Mouse (Mus musculus) stomach, postnatal 0 days (tissue): ENCODE data around the gene Dnal1. TPM values are rescaled to one million over a fixed set of nuclear protein-coding genes. Genes with fewer than 3 reads are reported as not detected.
"Not testable (repeated sequence)": the region's sequence is repeated elsewhere in the genome, so short reads cannot be mapped to it uniquely, and the experiment has no call there.

Experiments used
- ATAC-seq: fragments of 200-750 bp; cut with Nextera tagmentation; 2 replicates; pipeline ENCODE4 v1.8.0; 2017; ENCODE audit not compliant: low FRiP score, low TSS enrichment
- DNase-seq: peaks from one replicate; pipeline ENCODE4 v3.0.0-alpha.2; 2016; ENCODE audit warnings: low spot score
- H3K27ac ChIP-seq: fragments of 300-500 bp; sonication (generic); replicated peaks from 2 replicates; pipeline ENCODE4 v1.5.1; 2014; ENCODE audit warnings: mild to moderate bottlenecking, control low read depth
- H3K27me3 ChIP-seq: fragments of 300-500 bp; sonication (generic); 2 replicates; pipeline ENCODE4 v1.6.1; 2014; ENCODE audit warnings: low read length; ENCODE audit not compliant: control insufficient read depth, insufficient read depth
- H3K36me3 ChIP-seq: fragments of 300-500 bp; sonication (generic); 2 replicates; pipeline ENCODE4 v1.6.1; 2014; ENCODE audit warnings: low read length, mixed read lengths; ENCODE audit not compliant: control insufficient read depth, insufficient read depth
- H3K4me1 ChIP-seq: fragments of 300-500 bp; sonication (generic); replicated peaks from 2 replicates; pipeline ENCODE4 v1.6.1; 2014; ENCODE audit warnings: antibody characterized with exemption; ENCODE audit not compliant: control insufficient read depth, insufficient read depth
- H3K4me2 ChIP-seq: fragments of 300-500 bp; sonication (generic); replicated peaks from 2 replicates; pipeline ENCODE4 v1.6.1; 2014; ENCODE audit warnings: low read depth, mild to moderate bottlenecking, control low read depth, moderate library complexity
- H3K4me3 ChIP-seq: fragments of 300-500 bp; sonication (generic); 2 replicates; pipeline ENCODE4 v1.5.1; 2014; ENCODE audit warnings: low read depth, low read length, control low read depth
- H3K9ac ChIP-seq: fragments of 300-500 bp; sonication (generic); 2 replicates; pipeline ENCODE4 v1.6.1; 2014; ENCODE audit warnings: mild to moderate bottlenecking, low read length, control low read depth, mixed read lengths
- H3K9me3 ChIP-seq: fragments of 300-500 bp; sonication (generic); 2 replicates; pipeline ENCODE4 v1.6.1; 2016; ENCODE audit warnings: low read length; ENCODE audit not compliant: control insufficient read depth
- CTCF ChIP-seq: IDR thresholded peaks from 2 replicates; pipeline ENCODE4 v1.5.1; 2016; ENCODE audit warnings: antibody characterized with exemption, low read depth, mild to moderate bottlenecking, moderate library complexity
- EP300 ChIP-seq: optimal IDR thresholded peaks from 2 replicates; pipeline ENCODE3; 2016; ENCODE audit warnings: antibody characterized with exemption
- WGBS: fragments of 180-500 bp; shearing (Covaris S2); extraction: QIAGEN DNeasy Blood & Tissue Kit; methylation state at CpG from one replicate; pipeline ENCODE4 v1.1.7; 2014; 5-methylcytosine and 5-hydroxymethylcytosine counted together
- polyA plus RNA-seq: library from polyadenylated mRNA; unstranded; fragments of >200 nt; fragmentation: Nextera tagmentation; extraction: Ambion mirVana; gene quantifications from 2 replicates; pipeline ENCODE4 v1.2.1, GENCODE M21; 2015

Gene Dnal1
- polyA plus RNA-seq, 1 experiment from 2014 or later = 1.7 TPM

- H3K9me3 ChIP-seq = no peaks in the 10 kb centered on the region
- H3K27ac ChIP-seq = no peak overlapping the region
These were observed 42.5 kb upstream of the Dnal1 start for GRCm38 (mm10) chr12:84071696-84072095.

GRCm38 (mm10) chr12:84077371-84077990 lies 36.7 kb upstream of the Dnal1 start:
- H3K4me1 ChIP-seq = no peaks in the 10 kb centered on the region
- no peak for ATAC-seq
- no peak overlapping the region for H3K4me2 ChIP-seq
- TF ChIP-seq CTCF (no peak), EP300 (no peak)
- no peak overlapping the region for H3K4me3 ChIP-seq
- no peaks in the 10 kb centered on the region for H3K36me3 ChIP-seq
- no peak overlapping the region for H3K27ac ChIP-seq
- 78% methylated on average over 4 of the region's 4 CpGs for WGBS
- DNase-seq = no peak
- no peaks in the 10 kb centered on the region for H3K9me3 ChIP-seq
- no peak overlapping the region for H3K9ac ChIP-seq
- H3K27me3 ChIP-seq = no peaks in the 10 kb centered on the region

More at GRCm38 (mm10) chr12:84071696-84072095, 42.5 kb upstream of the Dnal1 start:
- ATAC-seq (no peak), DNase-seq (no peak)
- Histone ChIP-seq H3K27me3 (no peaks in the 10 kb centered on the region), H3K4me2 (no peak overlapping the region), H3K4me3 (no peak overlapping the region), H3K9ac (no peak overlapping the region), H3K4me1 (no peaks in the 10 kb centered on the region), H3K36me3 (no peaks in the 10 kb centered on the region)
- WGBS = 92% methylated on average over 2 of the region's 2 CpGs
- TF ChIP-seq CTCF = no peak
- TF ChIP-seq EP300 = no peak

GRCm38 (mm10) chr12:84083842-84084241 lies 30.3 kb upstream of the Dnal1 start:
- Histone ChIP-seq H3K4me2 (no peak overlapping the region), H3K9ac (no peak overlapping the region), H3K4me1 (no peaks in the 10 kb centered on the region), H3K27me3 (no peaks in the 10 kb centered on the region), H3K4me3 (no peak overlapping the region), H3K9me3 (0 out of 2 replicates have a peak, but pooled peaks cover 2% of the 10 kb centered on the region), H3K36me3 (no peaks in the 10 kb centered on the region), H3K27ac (0 out of 2 replicates have a peak overlapping the region, but pooled peaks have one; percentile 19)
- WGBS = 75% methylated on average over 2 of the region's 2 CpGs
- TF ChIP-seq EP300 (no peak), CTCF (no peak)
- ATAC-seq = no peak
- peak; percentile 11 for DNase-seq

- H3K4me2 ChIP-seq = no peak overlapping the region
- no peak overlapping the region for H3K9ac ChIP-seq
- H3K36me3 ChIP-seq = no peaks in the 10 kb centered on the region
- no peaks in the 10 kb centered on the region for H3K4me1 ChIP-seq
- 58% methylated on average over 4 of the region's 4 CpGs for WGBS
- H3K9me3 ChIP-seq = 0 out of 2 replicates have a peak, but pooled peaks cover 2% of the 10 kb centered on the region
- no peak overlapping the region for H3K4me3 ChIP-seq
- TF ChIP-seq CTCF (no peak), EP300 (no peak)
- H3K27me3 ChIP-seq = no peaks in the 10 kb centered on the region
- ATAC-seq (peak; percentile 84), DNase-seq (peak; percentile 16)
- no peak overlapping the region for H3K27ac ChIP-seq
These were observed 29.6 kb upstream of the Dnal1 start for GRCm38 (mm10) chr12:84084581-84084980.

- H3K4me1 ChIP-seq, H3K9me3 ChIP-seq, H3K4me2 ChIP-seq, ATAC-seq, H3K4me3 ChIP-seq, H3K27ac ChIP-seq, H3K9ac ChIP-seq, H3K27me3 ChIP-seq, H3K36me3 ChIP-seq, DNase-seq: not testable (repeated sequence)
- WGBS = 89% methylated on average over 5 of the region's 5 CpGs
These were observed 19.5 kb upstream of the Dnal1 start for GRCm38 (mm10) chr12:84094666-84095065.

- whole genome bisulfite sequencing = 88% methylated on average over 2 of the region's 2 CpGs
- no peak for ATAC-seq
These were observed 14.6 kb upstream of the Dnal1 start for GRCm38 (mm10) chr12:84099605-84100004.

More at GRCm38 (mm10) chr12:84099605-84100004, 14.6 kb upstream of the Dnal1 start:
- no peak for DNase-seq
- Histone ChIP-seq H3K27me3 (no peaks in the 10 kb centered on the region), H3K36me3 (no peaks in the 10 kb centered on the region), H3K27ac (no peak overlapping the region), H3K4me2 (no peak overlapping the region), H3K9ac (no peak overlapping the region), H3K4me1 (no peaks in the 10 kb centered on the region), H3K4me3 (no peak overlapping the region), H3K9me3 (no peaks in the 10 kb centered on the region)
- no peak for TF ChIP-seq EP300
- no peak for TF ChIP-seq CTCF
